Mouse (Mus musculus) ES-Bruce4 (cell line): Measurements from ENCODE around the gene Ldah. TPM values are rescaled to one million over a fixed set of nuclear protein-coding genes. Genes with fewer than 3 reads are reported as not detected.
A peak's percentile ranks its signal among the peaks of the same experiment; 100 is the strongest.

Source experiments
- H3K27ac ChIP-seq: 2 replicates; pipeline ENCODE4 v1.5.1; 2012; ENCODE audit warnings: low read length, inconsistent platforms; ENCODE audit not compliant: insufficient read depth
- H3K27me3 ChIP-seq: 2 replicates; pipeline ENCODE4 v1.6.1; 2012; ENCODE audit warnings: mild to moderate bottlenecking, low read length, inconsistent platforms; ENCODE audit not compliant: control insufficient read depth, poor library complexity, insufficient read depth, severe bottlenecking
- H3K36me3 ChIP-seq: 2 replicates; pipeline ENCODE4 v1.6.1; 2012; ENCODE audit warnings: inconsistent platforms, mild to moderate bottlenecking, low read length, moderate library complexity; ENCODE audit not compliant: control insufficient read depth, poor library complexity, insufficient read depth, severe bottlenecking
- H3K4me1 ChIP-seq: one replicate; pipeline ENCODE4 v1.8.1; 2011; ENCODE audit warnings: low read length; ENCODE audit not compliant: control insufficient read depth, insufficient read depth
- H3K4me3 ChIP-seq: 2 replicates; pipeline ENCODE4 v1.5.1; 2011; ENCODE audit warnings: low read depth, mild to moderate bottlenecking, low read length
- H3K9ac ChIP-seq: 2 replicates; pipeline ENCODE4 v1.6.1; 2012; ENCODE audit warnings: low read depth, mild to moderate bottlenecking, inconsistent platforms; ENCODE audit not compliant: poor library complexity, severe bottlenecking
- H3K9me3 ChIP-seq: replicated peaks from 2 replicates; pipeline ENCODE4 v1.6.1; 2012; ENCODE audit warnings: mild to moderate bottlenecking, low read length, inconsistent platforms; ENCODE audit not compliant: control insufficient read depth, poor library complexity, insufficient read depth, severe bottlenecking
- CTCF ChIP-seq: IDR thresholded peaks from one replicate; pipeline ENCODE4 v1.8.1; 2011; ENCODE audit warnings: low read depth, low read length
- EP300 ChIP-seq: IDR thresholded peaks from 2 replicates; pipeline ENCODE4 v1.6.1; 2011; ENCODE audit warnings: low read depth, low read length; ENCODE audit not compliant: insufficient read depth
- POLR2A ChIP-seq: IDR thresholded peaks from one replicate; pipeline ENCODE4 v1.8.1; 2011; ENCODE audit warnings: low read length; ENCODE audit not compliant: insufficient read depth
- polyA plus RNA-seq: library from polyadenylated mRNA; stranded (reverse); fragments of >200 nt; gene quantifications from 2 replicates; pipeline ENCODE4 v1.2.4, GENCODE M21; 2011; ENCODE audit warnings: low read depth; ENCODE audit not compliant: missing spikeins, insufficient read depth, insufficient read length

The Ldah gene
- polyA plus RNA-seq, 1 experiment = 57.3 TPM

- no peak overlapping the region for H3K27ac ChIP-seq
- H3K36me3 ChIP-seq = no peaks in the 10 kb centered on the region
- peaks cover 14% of the 10 kb centered on the region for H3K9me3 ChIP-seq
- H3K9ac ChIP-seq = no peak overlapping the region
- no peak overlapping the region for H3K4me3 ChIP-seq
- H3K4me1 ChIP-seq = no peaks in the 10 kb centered on the region
- no peak for TF ChIP-seq POLR2A
- no peak for TF ChIP-seq CTCF
- TF ChIP-seq EP300 = no peak
- peaks cover 31% of the 10 kb centered on the region for H3K27me3 ChIP-seq
These were observed 91.5 kb downstream of the Ldah start for GRCm38 (mm10) chr12:8299143-8300110.

- H3K27ac ChIP-seq = no peak overlapping the region
- peaks cover 31% of the 10 kb centered on the region for H3K27me3 ChIP-seq
- H3K9ac ChIP-seq = no peak overlapping the region
- H3K4me3 ChIP-seq = no peak overlapping the region
- no peaks in the 10 kb centered on the region for H3K4me1 ChIP-seq
- H3K9me3 ChIP-seq = peaks cover 14% of the 10 kb centered on the region
- H3K36me3 ChIP-seq = no peaks in the 10 kb centered on the region
- TF ChIP-seq EP300 (no peak), POLR2A (no peak), CTCF (no peak)
These were observed 92.2 kb downstream of the Ldah start for GRCm38 (mm10) chr12:8300111-8300480.

- H3K4me3 ChIP-seq = no peak overlapping the region
- TF ChIP-seq EP300 (no peak), CTCF (no peak), POLR2A (no peak)
These were observed 92.6 kb downstream of the Ldah start for GRCm38 (mm10) chr12:8300521-8300920.

GRCm38 (mm10) chr12:8301011-8301814 is 93.3 kb downstream of the Ldah start:
- TF ChIP-seq POLR2A (no peak), EP300 (no peak), CTCF (no peak)
- H3K4me3 ChIP-seq = peak overlapping the region; percentile 53
- H3K36me3 ChIP-seq = no peaks in the 10 kb centered on the region
- peak overlapping the region; percentile 68 for H3K9ac ChIP-seq
- peaks cover 14% of the 10 kb centered on the region for H3K9me3 ChIP-seq
- peaks cover 2% of the 10 kb centered on the region for H3K4me1 ChIP-seq
- peaks cover 31% of the 10 kb centered on the region for H3K27me3 ChIP-seq
- H3K27ac ChIP-seq = no peak overlapping the region

More at GRCm38 (mm10) chr12:8300521-8300920, 92.6 kb downstream of the Ldah start:
- Histone ChIP-seq H3K36me3 (no peaks in the 10 kb centered on the region), H3K27ac (no peak overlapping the region), H3K9ac (no peak overlapping the region), H3K4me1 (peaks cover 2% of the 10 kb centered on the region), H3K9me3 (peaks cover 14% of the 10 kb centered on the region), H3K27me3 (peaks cover 31% of the 10 kb centered on the region)

GRCm38 (mm10) chr12:8301841-8302431 is 94.0 kb downstream of the Ldah start, which contains the start of gene Gdf7:
Gene Gdf7 (minus strand): TSS chr12:8301954.
- TF ChIP-seq EP300 (no peak), CTCF (peak; percentile 44)
- H3K27me3 ChIP-seq = peaks cover 28% of the 10 kb centered on the region
- peaks cover 2% of the 10 kb centered on the region for H3K4me1 ChIP-seq
- H3K36me3 ChIP-seq = no peaks in the 10 kb centered on the region
- H3K4me3 ChIP-seq = peak within 1 kb of the TSS; percentile 53
- peaks cover 14% of the 10 kb centered on the region for H3K9me3 ChIP-seq
- peak within 1 kb of the TSS; percentile 68 for H3K9ac ChIP-seq
- H3K27ac ChIP-seq = no peak within 1 kb of the TSS
